Mouse (Mus musculus): ENCODE measurements around the gene Zmynd11.

DNA sequence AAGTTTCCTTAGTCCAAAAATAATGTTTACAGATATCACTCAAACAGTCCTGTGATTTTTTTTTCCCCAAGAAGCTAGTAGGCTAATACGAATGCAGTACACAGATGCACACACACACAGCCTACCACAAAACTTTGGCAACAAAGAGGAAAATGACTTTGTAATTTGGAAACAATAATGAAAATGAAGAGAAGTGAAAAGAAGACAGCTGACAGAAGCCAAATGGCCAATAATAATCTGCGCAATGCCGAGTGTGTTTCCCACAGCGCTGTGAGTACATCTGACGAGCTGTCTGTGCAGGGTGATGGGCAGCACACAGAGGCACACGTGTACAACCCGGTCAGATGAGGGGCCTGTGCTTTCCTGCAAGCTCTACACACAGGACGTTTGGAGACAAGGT, 58.4 kb downstream of the Zmynd11 start:
- TF ChIP-seq POLR2A (IDR thresholded peaks at IDR 0.05; ENCODE audit: control insufficient read depth, low read depth, low read length) (no peak), CTCF (IDR thresholded peaks at IDR 0.05; ENCODE audit: control insufficient read depth, insufficient read depth, insufficient replicate concordance, low read depth, low read length) (no peak)
